Mouse (Mus musculus): ENCODE measurements at regions not wholly inside any gene's neighbourhood (a gene's known extent, or its start where the extent isn't known, plus 50 kb on each side); places are given as distances from the start of the nearest gene placed in this dataset.

- Histone ChIP-seq H3K4me3 (ENCODE audit: low read depth, low read length) (no peak overlapping the region), H3K27ac (ENCODE audit: low read depth) (no peak overlapping the region), H3K36me3 (replicated peaks; ENCODE audit: control insufficient read depth, insufficient read depth, low read length) (no peaks in the 10 kb centered on the region), H3K9ac (replicated peaks; ENCODE audit: low read depth, low read length) (no peak overlapping the region), H3K4me2 (ENCODE audit: low read depth, low read length) (peak overlapping the region; percentile 16), H3K4me1 (ENCODE audit: control insufficient read depth, insufficient read depth) (0 out of 2 replicates have a peak, but pooled peaks cover 5% of the 10 kb centered on the region), H3K27me3 (ENCODE audit: control insufficient read depth, insufficient read depth, low read length) (no peaks in the 10 kb centered on the region), H3K9me3 (replicated peaks; ENCODE audit: control insufficient read depth, low read length) (no peaks in the 10 kb centered on the region)
- TF ChIP-seq EP300 (IDR thresholded peaks at IDR 0.05; ENCODE audit: low read depth), result no peak
- TF ChIP-seq CTCF (IDR thresholded peaks at IDR 0.05; ENCODE audit: low read depth), result peak; percentile 62
- WGBS, result 22% methylated on average over 6 of the region's 6 CpGs
- peak; percentile 71 for DNase-seq (ENCODE audit: low spot score)
- ATAC-seq (ENCODE audit: insufficient read depth, low read depth), result no peak
Measured at GRCm38 (mm10) chr11:22631606-22632313, 119.9 kb downstream of the Tmem17 start.

- H3K4me1 ChIP-seq (ENCODE audit: control insufficient read depth, insufficient read depth), result 0 out of 2 replicates have a peak, but pooled peaks cover 5% of the 10 kb centered on the region
- H3K9ac ChIP-seq (replicated peaks; ENCODE audit: low read depth, low read length), result no peak overlapping the region
- H3K4me3 ChIP-seq (ENCODE audit: low read depth, low read length), result no peak overlapping the region
- no peak for TF ChIP-seq EP300 (IDR thresholded peaks at IDR 0.05; ENCODE audit: low read depth)
- TF ChIP-seq CTCF (IDR thresholded peaks at IDR 0.05; ENCODE audit: low read depth), result no peak
- no peak overlapping the region for H3K4me2 ChIP-seq (ENCODE audit: low read depth, low read length)
- DNase-seq (ENCODE audit: low spot score) (no peak), ATAC-seq (ENCODE audit: insufficient read depth, low read depth) (no peak)
- H3K36me3 ChIP-seq (replicated peaks; ENCODE audit: control insufficient read depth, insufficient read depth, low read length), result no peaks in the 10 kb centered on the region
- no peak overlapping the region for H3K27ac ChIP-seq (ENCODE audit: low read depth)
- H3K9me3 ChIP-seq (replicated peaks; ENCODE audit: control insufficient read depth, low read length), result no peaks in the 10 kb centered on the region
- no peaks in the 10 kb centered on the region for H3K27me3 ChIP-seq (ENCODE audit: control insufficient read depth, insufficient read depth, low read length)
Measured at GRCm38 (mm10) chr11:22632314-22632700, 120.4 kb downstream of the Tmem17 start.

- 76% methylated on average over 5 of the region's 5 CpGs for WGBS
Measured at GRCm38 (mm10) chr11:22632988-22633387, 121.1 kb downstream of the Tmem17 start.

GRCm38 (mm10) chr11:22633961-22634360, 122.1 kb downstream of the Tmem17 start:
- TF ChIP-seq EP300 (IDR thresholded peaks at IDR 0.05; ENCODE audit: low read depth), result no peak
- Histone ChIP-seq H3K36me3 (replicated peaks; ENCODE audit: control insufficient read depth, insufficient read depth, low read length) (no peaks in the 10 kb centered on the region), H3K9me3 (replicated peaks; ENCODE audit: control insufficient read depth, low read length) (no peaks in the 10 kb centered on the region), H3K4me1 (ENCODE audit: control insufficient read depth, insufficient read depth) (0 out of 2 replicates have a peak, but pooled peaks cover 5% of the 10 kb centered on the region), H3K27me3 (ENCODE audit: control insufficient read depth, insufficient read depth, low read length) (no peaks in the 10 kb centered on the region), H3K4me2 (ENCODE audit: low read depth, low read length) (no peak overlapping the region), H3K4me3 (ENCODE audit: low read depth, low read length) (no peak overlapping the region), H3K27ac (ENCODE audit: low read depth) (no peak overlapping the region), H3K9ac (replicated peaks; ENCODE audit: low read depth, low read length) (no peak overlapping the region)
- 68% methylated on average over 6 of the region's 6 CpGs for WGBS
- no peak for DNase-seq (ENCODE audit: low spot score)
- no peak for ATAC-seq (ENCODE audit: insufficient read depth, low read depth)

More at GRCm38 (mm10) chr11:22632988-22633387, 121.1 kb downstream of the Tmem17 start:
- no peaks in the 10 kb centered on the region for H3K36me3 ChIP-seq (replicated peaks; ENCODE audit: control insufficient read depth, insufficient read depth, low read length)
- H3K4me3 ChIP-seq (ENCODE audit: low read depth, low read length), result no peak overlapping the region
- H3K9ac ChIP-seq (replicated peaks; ENCODE audit: low read depth, low read length), result no peak overlapping the region
- DNase-seq (ENCODE audit: low spot score), result no peak
- no peak overlapping the region for H3K4me2 ChIP-seq (ENCODE audit: low read depth, low read length)
- no peak for TF ChIP-seq CTCF (IDR thresholded peaks at IDR 0.05; ENCODE audit: low read depth)
- no peak for TF ChIP-seq EP300 (IDR thresholded peaks at IDR 0.05; ENCODE audit: low read depth)
- no peaks in the 10 kb centered on the region for H3K27me3 ChIP-seq (ENCODE audit: control insufficient read depth, insufficient read depth, low read length)
- H3K9me3 ChIP-seq (replicated peaks; ENCODE audit: control insufficient read depth, low read length), result no peaks in the 10 kb centered on the region
- no peak for ATAC-seq (ENCODE audit: insufficient read depth, low read depth)
- H3K27ac ChIP-seq (ENCODE audit: low read depth), result no peak overlapping the region
- H3K4me1 ChIP-seq (ENCODE audit: control insufficient read depth, insufficient read depth), result 0 out of 2 replicates have a peak, but pooled peaks cover 5% of the 10 kb centered on the region

GRCm38 (mm10) chr11:22635021-22635420, 123.1 kb downstream of the Tmem17 start:
- DNase-seq (ENCODE audit: low spot score), result no peak
- Histone ChIP-seq H3K27ac (ENCODE audit: low read depth) (no peak overlapping the region), H3K4me1 (ENCODE audit: control insufficient read depth, insufficient read depth) (0 out of 2 replicates have a peak, but pooled peaks cover 3% of the 10 kb centered on the region), H3K9ac (replicated peaks; ENCODE audit: low read depth, low read length) (no peak overlapping the region), H3K36me3 (replicated peaks; ENCODE audit: control insufficient read depth, insufficient read depth, low read length) (no peaks in the 10 kb centered on the region), H3K4me2 (ENCODE audit: low read depth, low read length) (no peak overlapping the region), H3K9me3 (replicated peaks; ENCODE audit: control insufficient read depth, low read length) (no peaks in the 10 kb centered on the region), H3K4me3 (ENCODE audit: low read depth, low read length) (no peak overlapping the region), H3K27me3 (ENCODE audit: control insufficient read depth, insufficient read depth, low read length) (no peaks in the 10 kb centered on the region)
- TF ChIP-seq CTCF (IDR thresholded peaks at IDR 0.05; ENCODE audit: low read depth) (no peak), EP300 (IDR thresholded peaks at IDR 0.05; ENCODE audit: low read depth) (no peak)
- no peak for ATAC-seq (ENCODE audit: insufficient read depth, low read depth)
- WGBS, result 47% methylated on average over 2 of the region's 2 CpGs

- ATAC-seq (ENCODE audit: insufficient read depth, low read depth) (no peak), DNase-seq (ENCODE audit: low spot score) (no peak)
- H3K9ac ChIP-seq (replicated peaks; ENCODE audit: low read depth, low read length), result no peak overlapping the region
- H3K9me3 ChIP-seq (replicated peaks; ENCODE audit: control insufficient read depth, low read length), result no peaks in the 10 kb centered on the region
- no peak overlapping the region for H3K4me2 ChIP-seq (ENCODE audit: low read depth, low read length)
- no peaks in the 10 kb centered on the region for H3K36me3 ChIP-seq (replicated peaks; ENCODE audit: control insufficient read depth, insufficient read depth, low read length)
- no peak overlapping the region for H3K4me3 ChIP-seq (ENCODE audit: low read depth, low read length)
- H3K27me3 ChIP-seq (ENCODE audit: control insufficient read depth, insufficient read depth, low read length), result no peaks in the 10 kb centered on the region
- no peaks in the 10 kb centered on the region for H3K4me1 ChIP-seq (ENCODE audit: control insufficient read depth, insufficient read depth)
- no peak for TF ChIP-seq CTCF (IDR thresholded peaks at IDR 0.05; ENCODE audit: low read depth)
- no peak for TF ChIP-seq EP300 (IDR thresholded peaks at IDR 0.05; ENCODE audit: low read depth)
- 68% methylated on average over 7 of the region's 7 CpGs for WGBS
- peak overlapping the region; percentile 61 for H3K27ac ChIP-seq (ENCODE audit: low read depth)
Measured at GRCm38 (mm10) chr11:22636321-22636720, 124.4 kb downstream of the Tmem17 start.

All from heart, postnatal 0 days (tissue).